Mouse (Mus musculus): ENCODE data around the gene Tbc1d1.

DNA sequence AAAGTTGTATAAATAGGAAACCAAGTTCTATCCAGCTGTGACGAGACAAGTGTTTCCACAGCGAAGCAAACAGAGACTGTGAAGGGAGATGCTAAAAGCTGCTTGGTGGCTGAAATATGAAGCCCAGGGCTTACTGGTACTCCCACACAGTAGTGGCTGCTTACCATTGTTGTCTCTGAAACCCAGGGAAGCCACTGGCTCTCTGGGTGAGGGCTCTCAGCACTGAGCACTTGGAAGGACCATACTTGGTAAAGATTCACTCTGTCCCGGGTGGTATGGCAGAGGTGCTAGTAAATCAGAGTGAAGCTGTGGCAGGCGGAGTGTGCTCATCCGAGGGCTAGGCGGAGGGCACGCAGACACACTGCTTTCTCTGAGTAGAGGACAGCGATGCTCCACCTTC, 131.2 kb downstream of the Tbc1d1 start:
- TF ChIP-seq TAL1 (IDR thresholded peaks at IDR 0.05; ENCODE audit: low read length) = no peak
- no peak for TF ChIP-seq GATA1 (IDR thresholded peaks at IDR 0.05; ENCODE audit: low read length)
